Mouse (Mus musculus): ENCODE measurements around the gene Tmem26. TPM values are rescaled to one million over a fixed set of nuclear protein-coding genes. Genes with fewer than 3 reads are reported as not detected.

Tmem26 gene
- 0.38 TPM for polyA plus RNA-seq (2014; fragmentation: Illumina TruSeq; extraction: RNeasy Lipid Tissue Mini Kit (QIAGEN cat#74804); ENCODE audit: insufficient read depth, low read depth, low replicate concordance)

DNA sequence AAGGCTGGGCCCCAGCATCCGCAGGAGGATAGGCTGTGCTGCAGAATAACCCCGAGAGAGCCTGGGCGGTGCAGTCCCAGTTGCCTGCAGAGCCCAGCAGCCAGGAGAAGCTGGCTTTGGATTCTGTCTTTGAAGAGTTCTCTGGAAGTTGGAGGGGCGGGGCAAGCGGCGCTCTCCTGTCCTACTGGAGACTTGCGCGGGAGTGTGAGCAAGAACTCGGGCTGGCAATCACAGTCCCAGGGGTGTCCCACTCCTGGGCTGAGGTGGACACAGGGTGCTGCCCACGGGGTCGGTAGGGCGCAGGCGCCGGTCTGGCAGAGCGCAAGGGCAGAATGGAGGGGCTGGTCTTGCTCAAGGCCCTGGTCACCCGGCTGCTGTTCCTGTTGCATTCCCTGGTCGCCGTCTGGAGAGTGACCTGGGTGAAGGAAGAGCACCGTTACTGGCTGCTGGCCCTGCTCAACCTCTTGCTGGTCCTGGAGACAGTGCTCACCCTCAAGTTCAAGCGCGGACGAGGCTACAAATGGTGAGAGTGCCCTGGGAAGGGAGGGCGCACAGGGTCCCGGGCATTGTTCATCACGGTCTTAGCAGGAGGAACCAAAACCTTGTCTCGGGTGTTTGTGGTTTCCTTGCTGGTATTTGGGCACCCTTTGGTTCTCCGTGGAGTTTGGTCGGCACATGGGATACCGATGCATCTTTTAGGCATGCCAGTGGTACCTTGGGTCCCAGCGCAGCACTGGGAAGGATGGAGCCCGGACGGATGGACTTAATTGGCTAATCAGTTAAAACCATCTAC lies at the start of gene Tmem26:
TSS of gene Tmem26 (plus strand) at position 79 of the 793 bp plus-strand sequence.

Other genes starting within 250 kb of the Tmem26 start
- 5.9 TPM for gene Cabcoco1, start 181.8 kb upstream of the Tmem26 start, polyA plus RNA-seq (2014; fragmentation: Illumina TruSeq; extraction: RNeasy Lipid Tissue Mini Kit (QIAGEN cat#74804); ENCODE audit: insufficient read depth, low read depth, low replicate concordance)